Mouse (Mus musculus) forebrain, embryonic 13.5 days (tissue): Measurements from ENCODE around the gene Ubald2. TPM values are rescaled to one million over a fixed set of nuclear protein-coding genes. Genes with fewer than 3 reads are reported as not detected.
"Not testable (repeated sequence)": the region's sequence is repeated elsewhere in the genome, so short reads cannot be mapped to it uniquely, and the experiment has no call there.

ENCODE experiments used
- ATAC-seq: fragments of 200-750 bp; cut with Nextera tagmentation; 2 replicates; pipeline ENCODE4 v1.8.0; 2017
- H3K27ac ChIP-seq: fragments of 300-500 bp; sonication (generic); 2 replicates; pipeline ENCODE4 v1.5.1; 2015; ENCODE audit warnings: inconsistent platforms, mild to moderate bottlenecking, moderate library complexity
- H3K27me3 ChIP-seq: fragments of 300-500 bp; sonication (generic); 2 replicates; pipeline ENCODE4 v1.6.1; 2015; ENCODE audit warnings: mild to moderate bottlenecking, inconsistent platforms
- H3K36me3 ChIP-seq: fragments of 300-500 bp; sonication (generic); 2 replicates; pipeline ENCODE4 v1.6.1; 2015; ENCODE audit warnings: mild to moderate bottlenecking, inconsistent platforms; ENCODE audit not compliant: poor library complexity, severe bottlenecking
- H3K4me1 ChIP-seq: fragments of 300-500 bp; sonication (generic); 2 replicates; pipeline ENCODE4 v1.6.1; 2015; ENCODE audit warnings: inconsistent platforms
- H3K4me2 ChIP-seq: fragments of 300-500 bp; sonication (generic); 2 replicates; pipeline ENCODE4 v1.6.1; 2015; ENCODE audit warnings: inconsistent platforms, mild to moderate bottlenecking, moderate library complexity
- H3K4me3 ChIP-seq: fragments of 300-500 bp; sonication (generic); 2 replicates; pipeline ENCODE4 v1.5.1; 2015; ENCODE audit warnings: mild to moderate bottlenecking, inconsistent platforms
- H3K9ac ChIP-seq: fragments of 300-500 bp; sonication (generic); 2 replicates; pipeline ENCODE4 v1.6.1; 2015; ENCODE audit warnings: mild to moderate bottlenecking, inconsistent platforms
- H3K9me3 ChIP-seq: fragments of 300-500 bp; sonication (generic); replicated peaks from 2 replicates; pipeline ENCODE4 v1.6.1; 2016; ENCODE audit warnings: inconsistent platforms
- WGBS: fragments of 180-500 bp; shearing (Covaris S2); methylation state at CpG from one replicate; pipeline ENCODE4 v1.1.7; 2015; 5-methylcytosine and 5-hydroxymethylcytosine counted together
- polyA plus RNA-seq: library from polyadenylated mRNA; unstranded; fragments of >200 nt; fragmentation: Nextera tagmentation; extraction: Ambion mirVana; gene quantifications from 2 replicates; pipeline ENCODE4 v1.2.1, GENCODE M21; 2015

The Ubald2 gene
- polyA plus RNA-seq, 1 experiment from 2014 or later = 58.2 TPM

- WGBS = 25% methylated on average over 2 of the region's 2 CpGs
- ATAC-seq = no peak
- Histone ChIP-seq H3K4me1 (peaks cover 4% of the 10 kb centered on the region), H3K9me3 (no peaks in the 10 kb centered on the region), H3K36me3 (no peaks in the 10 kb centered on the region), H3K4me2 (no peak overlapping the region), H3K27me3 (no peaks in the 10 kb centered on the region), H3K27ac (no peak overlapping the region), H3K9ac (no peak overlapping the region), H3K4me3 (no peak overlapping the region)
These were observed 15.6 kb upstream of the Ubald2 start for GRCm38 (mm10) chr11:116418194-116418840.

- no peak overlapping the region for H3K9ac ChIP-seq
- H3K4me3 ChIP-seq = no peak overlapping the region
- 84% methylated on average over 6 of the region's 6 CpGs for WGBS
- H3K36me3 ChIP-seq = no peaks in the 10 kb centered on the region
- H3K4me2 ChIP-seq = no peak overlapping the region
- ATAC-seq = no peak
- no peaks in the 10 kb centered on the region for H3K27me3 ChIP-seq
- no peak overlapping the region for H3K27ac ChIP-seq
- no peaks in the 10 kb centered on the region for H3K9me3 ChIP-seq
- no peaks in the 10 kb centered on the region for H3K4me1 ChIP-seq
These were observed 14.9 kb upstream of the Ubald2 start for GRCm38 (mm10) chr11:116418841-116419462.

- no peaks in the 10 kb centered on the region for H3K27me3 ChIP-seq
- no peaks in the 10 kb centered on the region for H3K36me3 ChIP-seq
- H3K4me2 ChIP-seq = no peak overlapping the region
- no peaks in the 10 kb centered on the region for H3K9me3 ChIP-seq
- no peak for ATAC-seq
- no peak overlapping the region for H3K27ac ChIP-seq
- H3K4me3 ChIP-seq = no peak overlapping the region
- WGBS = 83% methylated on average over 6 of the region's 6 CpGs
- no peaks in the 10 kb centered on the region for H3K4me1 ChIP-seq
- H3K9ac ChIP-seq = no peak overlapping the region
These were observed 12.8 kb upstream of the Ubald2 start for GRCm38 (mm10) chr11:116421102-116421501.

GRCm38 (mm10) chr11:116422562-116422961, 11.3 kb upstream of the Ubald2 start:
- Histone ChIP-seq H3K4me2 (no peak overlapping the region), H3K4me1 (no peaks in the 10 kb centered on the region), H3K27me3 (no peaks in the 10 kb centered on the region), H3K4me3 (no peak overlapping the region), H3K9ac (no peak overlapping the region), H3K36me3 (no peaks in the 10 kb centered on the region), H3K27ac (no peak overlapping the region), H3K9me3 (no peaks in the 10 kb centered on the region)
- ATAC-seq = no peak
- 85% methylated on average over 2 of the region's 2 CpGs for WGBS

- no peak for ATAC-seq
These were observed 10.7 kb upstream of the Ubald2 start for GRCm38 (mm10) chr11:116423214-116423613.

GRCm38 (mm10) chr11:116423782-116424620, 9.9 kb upstream of the Ubald2 start:
- no peak overlapping the region for H3K4me3 ChIP-seq
- no peaks in the 10 kb centered on the region for H3K9me3 ChIP-seq
- ATAC-seq = no peak
- H3K27ac ChIP-seq = no peak overlapping the region
- no peaks in the 10 kb centered on the region for H3K27me3 ChIP-seq
- no peak overlapping the region for H3K9ac ChIP-seq
- no peaks in the 10 kb centered on the region for H3K36me3 ChIP-seq
- H3K4me1 ChIP-seq = no peaks in the 10 kb centered on the region
- no peak overlapping the region for H3K4me2 ChIP-seq
- 86% methylated on average over 10 of the region's 10 CpGs for WGBS

More at GRCm38 (mm10) chr11:116423214-116423613, 10.7 kb upstream of the Ubald2 start:
- H3K4me3 ChIP-seq = no peak overlapping the region
- no peak overlapping the region for H3K4me2 ChIP-seq
- no peak overlapping the region for H3K9ac ChIP-seq
- H3K9me3 ChIP-seq = no peaks in the 10 kb centered on the region
- H3K36me3 ChIP-seq = no peaks in the 10 kb centered on the region
- no peak overlapping the region for H3K27ac ChIP-seq
- 85% methylated on average over 6 of the region's 6 CpGs for WGBS
- no peaks in the 10 kb centered on the region for H3K27me3 ChIP-seq
- no peaks in the 10 kb centered on the region for H3K4me1 ChIP-seq

GRCm38 (mm10) chr11:116424621-116425407, 9.1 kb upstream of the Ubald2 start:
- Histone ChIP-seq H3K4me3 (no peak overlapping the region), H3K27ac (no peak overlapping the region), H3K36me3 (no peaks in the 10 kb centered on the region), H3K9ac (no peak overlapping the region), H3K9me3 (no peaks in the 10 kb centered on the region), H3K27me3 (0 out of 2 replicates have a peak, but pooled peaks cover 2% of the 10 kb centered on the region), H3K4me2 (no peak overlapping the region), H3K4me1 (no peaks in the 10 kb centered on the region)
- 57% methylated on average over 8 of the region's 8 CpGs for WGBS
- no peak for ATAC-seq

GRCm38 (mm10) chr11:116426328-116426727, 7.6 kb upstream of the Ubald2 start:
- not testable (repeated sequence) for H3K27me3 ChIP-seq, H3K27ac ChIP-seq, ATAC-seq, H3K9me3 ChIP-seq, H3K9ac ChIP-seq, H3K4me3 ChIP-seq, H3K4me1 ChIP-seq, H3K4me2 ChIP-seq, H3K36me3 ChIP-seq
- WGBS = 88% methylated on average over 11 of the region's 11 CpGs

GRCm38 (mm10) chr11:116426852-116427575, 6.9 kb upstream of the Ubald2 start:
- no peak for ATAC-seq
- Histone ChIP-seq H3K4me2 (no peak overlapping the region), H3K9ac (no peak overlapping the region), H3K4me1 (peaks cover 10% of the 10 kb centered on the region), H3K36me3 (no peaks in the 10 kb centered on the region), H3K27me3 (peaks cover 9% of the 10 kb centered on the region; the same call in 1 of the 2 replicates), H3K27ac (no peak overlapping the region), H3K4me3 (no peak overlapping the region), H3K9me3 (no peaks in the 10 kb centered on the region)
- WGBS = 80% methylated on average over 6 of the region's 6 CpGs

GRCm38 (mm10) chr11:116428872-116429859, 4.7 kb upstream of the Ubald2 start:
- no peak overlapping the region for H3K9ac ChIP-seq
- H3K4me3 ChIP-seq = no peak overlapping the region
- WGBS = 60% methylated on average over 13 of the region's 13 CpGs
- H3K4me2 ChIP-seq = no peak overlapping the region
- H3K36me3 ChIP-seq = no peaks in the 10 kb centered on the region
- ATAC-seq = no peak
- H3K9me3 ChIP-seq = no peaks in the 10 kb centered on the region
- peaks cover 10% of the 10 kb centered on the region for H3K4me1 ChIP-seq
- H3K27ac ChIP-seq = no peak overlapping the region
- H3K27me3 ChIP-seq = peaks cover 9% of the 10 kb centered on the region; the same call in 1 of the 2 replicates
